Mouse (Mus musculus) hematopoietic stem cell, adult 5-6 weeks (primary cell): Measurements from ENCODE around the gene Mrps18b. TPM values are rescaled to one million over a fixed set of nuclear protein-coding genes. Genes with fewer than 3 reads are reported as not detected.
A peak's percentile ranks its signal among the peaks of the same experiment; 100 is the strongest.

Source experiments
- ATAC-seq, 2 experiments: fragments of 125-278 bp in 1 of 2; replicated peaks in 1 of 2; 2 replicates each; pipeline ENCODE4 v1.8.0; 2016 to 2017; ENCODE audit warnings: inconsistent platforms in 2 of 2, mild to moderate bottlenecking in 2 of 2, moderate number of reproducible peaks in 2 of 2, low read depth in 1 of 2, moderate TSS enrichment in 1 of 2; ENCODE audit not compliant: low FRiP score in 2 of 2, poor library complexity in 2 of 2, severe bottlenecking in 2 of 2, insufficient read depth in 1 of 2, low TSS enrichment in 1 of 2
- total RNA-seq: library from RNA; stranded (forward); fragments of 172-1452, 232-1000 nt; gene quantifications from 2 replicates; pipeline ENCODE4 v1.2.3, GENCODE M21; 2017

Gene Mrps18b
- total RNA-seq, 1 experiment from 2014 or later: 51.8 TPM

GRCm38 (mm10) chr17:35866911-35867890, 49.0 kb downstream of the Mrps18b start:
- no peak for ATAC-seq

- ATAC-seq: no peak
These were observed 49.8 kb downstream of the Mrps18b start for GRCm38 (mm10) chr17:35866281-35866831.

GRCm38 (mm10) chr17:35865481-35866280, 50.5 kb downstream of the Mrps18b start, which contains the start of gene Ppp1r18:
Gene Ppp1r18, plus strand, starts transcription at chr17:35865593.
- no peak for ATAC-seq

GRCm38 (mm10) chr17:35864832-35865353, 51.3 kb downstream of the Mrps18b start:
- no peak for ATAC-seq

GRCm38 (mm10) chr17:35861198-35861857, 54.9 kb downstream of the Mrps18b start, which contains the start of gene Nrm:
Gene Nrm, plus strand, starts transcription at chr17:35861318.
- peak; percentile 71 to 90 for ATAC-seq

GRCm38 (mm10) chr17:35860831-35861197, 55.4 kb downstream of the Mrps18b start:
- no peak for ATAC-seq

Other genes starting within 250 kb of the Mrps18b start
- 11.3 and 12.6 TPM in 2 replicates for gene Vars2, start 248.8 kb downstream of the Mrps18b start, total RNA-seq
- gene Gtf2h4, start 242.7 kb downstream of the Mrps18b start, total RNA-seq: 14.1 and 17.3 TPM in 2 replicates
- gene Ddr1, start 211.8 kb downstream of the Mrps18b start, total RNA-seq: 0.75 TPM in 1 of 2 replicates, not detected in the other
- gene Ier3, start 94.7 kb downstream of the Mrps18b start, total RNA-seq: 128 and 182 TPM in 2 replicates
- 134 and 140 TPM in 2 replicates for gene Flot1, start 93.2 kb downstream of the Mrps18b start, total RNA-seq
- gene Tubb5, start 78.1 kb downstream of the Mrps18b start, total RNA-seq: 873 and 988 TPM in 2 replicates
- gene Mdc1, start 74.9 kb downstream of the Mrps18b start, total RNA-seq: 26.0 and 40.0 TPM in 2 replicates
- gene Nrm, start 55.1 kb downstream of the Mrps18b start, total RNA-seq: 53.1 and 73.0 TPM in 2 replicates
- 35.9 and 44.0 TPM in 2 replicates for gene Ppp1r18, start 50.8 kb downstream of the Mrps18b start, total RNA-seq
- gene Dhx16, start 36.6 kb downstream of the Mrps18b start, total RNA-seq: 39.1 and 57.0 TPM in 2 replicates
- gene 2310061I04Rik, start 19.0 kb downstream of the Mrps18b start, total RNA-seq: 4.9 and 17.4 TPM in 2 replicates
- 13.0 and 18.1 TPM in 2 replicates for gene Atat1, start 6.3 kb downstream of the Mrps18b start, total RNA-seq
- 175 and 218 TPM in 2 replicates for gene Ppp1r10, start within 50 bp of the Mrps18b start, total RNA-seq
- gene Abcf1, start 53.4 kb upstream of the Mrps18b start, total RNA-seq: 139 and 356 TPM in 2 replicates
- 18.3 and 22.1 TPM in 2 replicates for gene Gnl1, start 63.5 kb upstream of the Mrps18b start, total RNA-seq
- 15.4 and 27.2 TPM in 2 replicates for gene Prr3, start 63.8 kb upstream of the Mrps18b start, total RNA-seq
- gene H2-T24, start 104.2 kb upstream of the Mrps18b start, total RNA-seq: 16.8 and 23.6 TPM in 2 replicates
- 197 and 236 TPM in 2 replicates for gene H2-T23, start 116.5 kb upstream of the Mrps18b start, total RNA-seq
- gene H2-T22, start 126.4 kb upstream of the Mrps18b start, total RNA-seq: 66.7 and 102 TPM in 2 replicates
- gene Gm6034, start 126.6 kb upstream of the Mrps18b start, total RNA-seq: not detected in 2 replicates
- not detected in 2 replicates for gene Gm11127, start 142.0 kb upstream of the Mrps18b start, total RNA-seq
- gene Gm19684, start 205.3 kb upstream of the Mrps18b start, total RNA-seq: 0.56 TPM in 1 of 2 replicates, not detected in the other
- gene Gm7030, start 213.0 kb upstream of the Mrps18b start, total RNA-seq: not detected in 2 replicates